18 mouse cellular contexts compared by ENCODE assay signal in genomic region chr9:77926151-77926550, GRCm38 (mm10).
"Had no signal": no experiment of that assay in that cellular context is flagged by ENCODE, and none has a peak within 500 bp of the region (broad histone marks: within the 10 kb centered on the region; RNA-seq: fewer than 3 reads in every experiment).

No protein-coding gene starts in this region.

- H3K27ac ChIP-seq: lung, embryonic 15.5 days; macrophage; midbrain, embryonic 13.5 days; midbrain, embryonic 15.5 days; neural tube, embryonic 12.5 days; stomach, embryonic 15.5 days; stomach, postnatal 0 days had no signal

- DNase-seq: liver, postnatal 0 days; lung, adult 2 months; lung, postnatal 14 days; lung, postnatal 36 days; right cerebral cortex, postnatal 14 days; thymus, adult 2 months; thymus, postnatal 25 days; thymus, postnatal 4 days had no signal

- H3K4me3 ChIP-seq: lung, embryonic 15.5 days; megakaryocyte, embryonic 14.5 days; midbrain, embryonic 13.5 days; midbrain, embryonic 15.5 days; neural tube, embryonic 12.5 days; stomach, embryonic 15.5 days had no signal

- ATAC-seq: lung, postnatal 0 days; midbrain, embryonic 13.5 days; midbrain, embryonic 15.5 days had no signal

- H3K9me3 ChIP-seq: lung, embryonic 15.5 days; megakaryocyte, embryonic 14.5 days; midbrain, embryonic 13.5 days; midbrain, embryonic 15.5 days; neural tube, embryonic 12.5 days; stomach, embryonic 15.5 days had no signal

- H3K9ac ChIP-seq: liver, postnatal 0 days; lung, embryonic 15.5 days; midbrain, embryonic 13.5 days; midbrain, embryonic 15.5 days; neural tube, embryonic 12.5 days; stomach, embryonic 15.5 days had no signal

- H3K36me3 ChIP-seq: lung, embryonic 15.5 days; midbrain, embryonic 13.5 days; midbrain, embryonic 15.5 days; neural tube, embryonic 12.5 days; stomach, embryonic 15.5 days had no signal

- H3K4me2 ChIP-seq: lung, embryonic 15.5 days; midbrain, embryonic 11.5 days; midbrain, embryonic 13.5 days; midbrain, embryonic 15.5 days; neural tube, embryonic 12.5 days; stomach, embryonic 15.5 days had no signal

- H3K27me3 ChIP-seq: lung, embryonic 15.5 days; megakaryocyte, embryonic 14.5 days; midbrain, embryonic 13.5 days; midbrain, embryonic 15.5 days; neural tube, embryonic 12.5 days; stomach, embryonic 15.5 days had no signal
